Mouse (Mus musculus) midbrain, embryonic 13.5 days (tissue): Measurements from ENCODE around the gene Fut1. TPM values are rescaled to one million over a fixed set of nuclear protein-coding genes. Genes with fewer than 3 reads are reported as not detected.

Experiments used
- ATAC-seq: fragments of 200-750 bp; cut with Nextera tagmentation; 2 replicates; pipeline ENCODE4 v1.8.0; 2017; ENCODE audit warnings: mild to moderate bottlenecking, moderate TSS enrichment, moderate library complexity
- H3K27ac ChIP-seq: fragments of 300-500 bp; sonication (generic); 2 replicates; pipeline ENCODE4 v1.5.1; 2015; ENCODE audit warnings: inconsistent platforms, mild to moderate bottlenecking, moderate library complexity
- H3K27me3 ChIP-seq: fragments of 300-500 bp; sonication (generic); 2 replicates; pipeline ENCODE4 v1.6.1; 2015; ENCODE audit warnings: mild to moderate bottlenecking, inconsistent platforms
- H3K36me3 ChIP-seq: fragments of 300-500 bp; sonication (generic); 2 replicates; pipeline ENCODE4 v1.6.1; 2015; ENCODE audit warnings: mild to moderate bottlenecking, inconsistent platforms
- H3K4me1 ChIP-seq: fragments of 300-500 bp; sonication (generic); replicated peaks from 2 replicates; pipeline ENCODE4 v1.6.1; 2015; ENCODE audit warnings: inconsistent platforms
- H3K4me2 ChIP-seq: fragments of 300-500 bp; sonication (generic); replicated peaks from 2 replicates; pipeline ENCODE4 v1.6.1; 2015; ENCODE audit warnings: moderate library complexity, mild to moderate bottlenecking, inconsistent platforms
- H3K4me3 ChIP-seq: fragments of 300-500 bp; sonication (generic); replicated peaks from 2 replicates; pipeline ENCODE4 v1.5.1; 2015; ENCODE audit warnings: mild to moderate bottlenecking, inconsistent platforms
- H3K9ac ChIP-seq: fragments of 300-500 bp; sonication (generic); replicated peaks from 2 replicates; pipeline ENCODE4 v1.6.1; 2015; ENCODE audit warnings: mild to moderate bottlenecking, inconsistent platforms
- H3K9me3 ChIP-seq: fragments of 300-500 bp; sonication (generic); 2 replicates; pipeline ENCODE4 v1.6.1; 2016; ENCODE audit warnings: mild to moderate bottlenecking, inconsistent platforms
- WGBS: fragments of 180-500 bp; shearing (Covaris S2); methylation state at CpG from one replicate; pipeline ENCODE4 v1.1.7; 2015; 5-methylcytosine and 5-hydroxymethylcytosine counted together
- polyA plus RNA-seq: library from polyadenylated mRNA; unstranded; fragments of >200 nt; fragmentation: Nextera tagmentation; extraction: Ambion mirVana; gene quantifications from 2 replicates; pipeline ENCODE4 v1.2.1, GENCODE M21; 2015

The Fut1 gene
- polyA plus RNA-seq, 1 experiment from 2014 or later = not detected

- Histone ChIP-seq H3K36me3 (peaks cover 13% of the 10 kb centered on the region), H3K4me3 (no peak overlapping the region), H3K27ac (no peak overlapping the region), H3K9me3 (no peaks in the 10 kb centered on the region), H3K4me2 (no peak overlapping the region), H3K4me1 (peaks cover 4% of the 10 kb centered on the region), H3K27me3 (no peaks in the 10 kb centered on the region), H3K9ac (no peak overlapping the region)
- no peak for ATAC-seq
- WGBS = 96% methylated on average over 5 of the region's 5 CpGs
These were observed 27.2 kb upstream of the Fut1 start for GRCm38 (mm10) chr7:45589898-45590297.

GRCm38 (mm10) chr7:45590874-45591273 is 26.2 kb upstream of the Fut1 start:
- Histone ChIP-seq H3K27me3 (0 out of 2 replicates have a peak, but pooled peaks cover 4% of the 10 kb centered on the region), H3K9ac (no peak overlapping the region), H3K36me3 (peaks cover 3% of the 10 kb centered on the region), H3K4me2 (no peak overlapping the region), H3K27ac (no peak overlapping the region), H3K4me1 (peaks cover 4% of the 10 kb centered on the region), H3K4me3 (no peak overlapping the region), H3K9me3 (no peaks in the 10 kb centered on the region)
- no peak for ATAC-seq
- 66% methylated on average over 3 of the region's 3 CpGs for WGBS

GRCm38 (mm10) chr7:45591880-45592279 is 25.2 kb upstream of the Fut1 start:
- 75% methylated on average over 7 of the region's 7 CpGs for WGBS

GRCm38 (mm10) chr7:45593118-45593815 is 23.8 kb upstream of the Fut1 start:
- no peak overlapping the region for H3K27ac ChIP-seq
- ATAC-seq = no peak

More at GRCm38 (mm10) chr7:45591880-45592279, 25.2 kb upstream of the Fut1 start:
- Histone ChIP-seq H3K4me1 (peaks cover 4% of the 10 kb centered on the region), H3K4me3 (no peak overlapping the region), H3K9ac (no peak overlapping the region), H3K36me3 (no peaks in the 10 kb centered on the region), H3K4me2 (no peak overlapping the region), H3K9me3 (no peaks in the 10 kb centered on the region), H3K27me3 (0 out of 2 replicates have a peak, but pooled peaks cover 4% of the 10 kb centered on the region), H3K27ac (no peak overlapping the region)
- no peak for ATAC-seq

GRCm38 (mm10) chr7:45595176-45595575 is 21.9 kb upstream of the Fut1 start:
- no peak overlapping the region for H3K4me3 ChIP-seq
- 88% methylated on average over 4 of the region's 4 CpGs for WGBS
- ATAC-seq = no peak
- no peak overlapping the region for H3K4me2 ChIP-seq
- no peaks in the 10 kb centered on the region for H3K36me3 ChIP-seq
- H3K27ac ChIP-seq = no peak overlapping the region
- no peaks in the 10 kb centered on the region for H3K4me1 ChIP-seq
- no peak overlapping the region for H3K9ac ChIP-seq
- 0 out of 2 replicates have a peak, but pooled peaks cover 4% of the 10 kb centered on the region for H3K27me3 ChIP-seq
- no peaks in the 10 kb centered on the region for H3K9me3 ChIP-seq

More at GRCm38 (mm10) chr7:45593118-45593815, 23.8 kb upstream of the Fut1 start:
- Histone ChIP-seq H3K4me2 (no peak overlapping the region), H3K9ac (no peak overlapping the region), H3K4me3 (no peak overlapping the region), H3K9me3 (no peaks in the 10 kb centered on the region), H3K27me3 (0 out of 2 replicates have a peak, but pooled peaks cover 4% of the 10 kb centered on the region), H3K36me3 (no peaks in the 10 kb centered on the region), H3K4me1 (peaks cover 4% of the 10 kb centered on the region)
- WGBS = 24% methylated on average over 10 of the region's 10 CpGs

- ATAC-seq = no peak
- Histone ChIP-seq H3K9ac (no peak overlapping the region), H3K4me2 (no peak overlapping the region), H3K27ac (no peak overlapping the region), H3K4me3 (no peak overlapping the region), H3K36me3 (no peaks in the 10 kb centered on the region), H3K27me3 (0 out of 2 replicates have a peak, but pooled peaks cover 4% of the 10 kb centered on the region), H3K9me3 (no peaks in the 10 kb centered on the region), H3K4me1 (no peaks in the 10 kb centered on the region)
- 84% methylated on average over 1 of the region's 1 CpGs for WGBS
These were observed 21.0 kb upstream of the Fut1 start for GRCm38 (mm10) chr7:45596107-45596506.

GRCm38 (mm10) chr7:45597013-45597412 is 20.1 kb upstream of the Fut1 start:
- Histone ChIP-seq H3K9me3 (no peaks in the 10 kb centered on the region), H3K4me2 (no peak overlapping the region), H3K4me1 (no peaks in the 10 kb centered on the region), H3K27me3 (0 out of 2 replicates have a peak, but pooled peaks cover 4% of the 10 kb centered on the region), H3K4me3 (no peak overlapping the region), H3K9ac (no peak overlapping the region), H3K27ac (no peak overlapping the region), H3K36me3 (no peaks in the 10 kb centered on the region)
- 91% methylated on average over 5 of the region's 5 CpGs for WGBS
- no peak for ATAC-seq

GRCm38 (mm10) chr7:45597527-45597926 is 19.6 kb upstream of the Fut1 start:
- Histone ChIP-seq H3K27me3 (0 out of 2 replicates have a peak, but pooled peaks cover 4% of the 10 kb centered on the region), H3K36me3 (no peaks in the 10 kb centered on the region), H3K4me1 (no peaks in the 10 kb centered on the region), H3K9ac (no peak overlapping the region), H3K4me2 (no peak overlapping the region), H3K27ac (no peak overlapping the region), H3K9me3 (no peaks in the 10 kb centered on the region), H3K4me3 (no peak overlapping the region)
- 94% methylated on average over 6 of the region's 6 CpGs for WGBS
- ATAC-seq = no peak

GRCm38 (mm10) chr7:45598960-45599879 is 17.9 kb upstream of the Fut1 start:
- H3K4me3 ChIP-seq = no peak overlapping the region

GRCm38 (mm10) chr7:45605704-45606289 is 11.3 kb upstream of the Fut1 start:
- no peak overlapping the region for H3K4me3 ChIP-seq
- H3K4me2 ChIP-seq = no peak overlapping the region
- ATAC-seq = no peak
- no peaks in the 10 kb centered on the region for H3K36me3 ChIP-seq
- no peaks in the 10 kb centered on the region for H3K27me3 ChIP-seq
- H3K9ac ChIP-seq = no peak overlapping the region
- no peak overlapping the region for H3K27ac ChIP-seq
- no peaks in the 10 kb centered on the region for H3K9me3 ChIP-seq
- H3K4me1 ChIP-seq = no peaks in the 10 kb centered on the region
- 84% methylated on average over 9 of the region's 9 CpGs for WGBS

More at GRCm38 (mm10) chr7:45598960-45599879, 17.9 kb upstream of the Fut1 start:
- Histone ChIP-seq H3K9me3 (no peaks in the 10 kb centered on the region), H3K36me3 (no peaks in the 10 kb centered on the region), H3K27me3 (0 out of 2 replicates have a peak, but pooled peaks cover 4% of the 10 kb centered on the region), H3K27ac (no peak overlapping the region), H3K9ac (no peak overlapping the region), H3K4me1 (no peaks in the 10 kb centered on the region), H3K4me2 (no peak overlapping the region)
- 53% methylated on average over 18 of the region's 18 CpGs for WGBS
- no peak for ATAC-seq

GRCm38 (mm10) chr7:45609511-45609910 is 7.6 kb upstream of the Fut1 start:
- no peak overlapping the region for H3K4me3 ChIP-seq
- H3K9me3 ChIP-seq = no peaks in the 10 kb centered on the region
- H3K27ac ChIP-seq = no peak overlapping the region
- no peaks in the 10 kb centered on the region for H3K36me3 ChIP-seq
- no peak overlapping the region for H3K4me2 ChIP-seq
- no peaks in the 10 kb centered on the region for H3K4me1 ChIP-seq
- H3K9ac ChIP-seq = no peak overlapping the region
- H3K27me3 ChIP-seq = no peaks in the 10 kb centered on the region
- ATAC-seq = no peak
- 79% methylated on average over 1 of the region's 1 CpGs for WGBS
